Mouse (Mus musculus): ENCODE measurements around the gene Ank2. TPM values are rescaled to one million over a fixed set of nuclear protein-coding genes. Genes with fewer than 3 reads are reported as not detected.
"Not testable (repeated sequence)": the region's sequence is repeated elsewhere in the genome, so short reads cannot be mapped to it uniquely, and the experiment has no call there.

Gene Ank2
- polyA plus RNA-seq, 1 experiment: 5.8 TPM

DNA sequence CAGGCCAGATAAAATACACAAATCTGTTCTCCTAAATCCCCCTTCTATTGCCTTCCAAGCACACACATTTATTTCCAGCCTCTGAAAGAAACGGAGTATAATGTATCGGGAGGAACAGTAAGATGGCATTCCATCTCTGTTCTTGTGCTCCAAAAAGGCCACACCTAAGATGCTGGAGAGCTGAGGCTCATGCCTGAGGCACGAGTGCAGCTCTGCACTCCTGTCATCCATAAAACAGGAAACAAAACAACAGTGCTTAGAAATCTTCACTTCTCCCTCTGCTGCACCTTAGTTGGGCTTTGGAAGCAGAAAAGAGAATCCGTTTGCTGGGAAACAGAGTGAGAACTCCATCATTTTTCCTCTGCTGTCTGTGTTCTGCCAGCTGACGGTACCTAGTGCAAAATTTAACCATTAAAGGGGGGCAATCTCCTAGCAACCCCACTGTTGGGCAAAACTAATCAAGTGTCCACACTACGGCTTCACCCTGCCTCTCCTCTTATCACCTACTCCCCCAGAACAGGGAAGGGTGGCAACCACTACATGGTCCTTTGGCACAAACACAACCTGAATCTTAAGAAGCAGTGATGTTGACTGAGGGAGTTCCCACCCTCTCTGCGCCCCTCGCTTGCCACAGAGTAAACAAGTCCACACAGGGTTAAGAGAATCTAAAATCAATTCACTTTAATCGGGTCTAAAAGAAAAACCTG, 91.1 kb downstream of the Ank2 start:
- no peak for TF ChIP-seq CTCF (IDR thresholded peaks at IDR 0.05; ENCODE audit: insufficient read depth, low read length)
- no peak for TF ChIP-seq POLR2A (IDR thresholded peaks at IDR 0.05; ENCODE audit: borderline replicate concordance, extremely low read depth, low read depth, low read length)

DNA sequence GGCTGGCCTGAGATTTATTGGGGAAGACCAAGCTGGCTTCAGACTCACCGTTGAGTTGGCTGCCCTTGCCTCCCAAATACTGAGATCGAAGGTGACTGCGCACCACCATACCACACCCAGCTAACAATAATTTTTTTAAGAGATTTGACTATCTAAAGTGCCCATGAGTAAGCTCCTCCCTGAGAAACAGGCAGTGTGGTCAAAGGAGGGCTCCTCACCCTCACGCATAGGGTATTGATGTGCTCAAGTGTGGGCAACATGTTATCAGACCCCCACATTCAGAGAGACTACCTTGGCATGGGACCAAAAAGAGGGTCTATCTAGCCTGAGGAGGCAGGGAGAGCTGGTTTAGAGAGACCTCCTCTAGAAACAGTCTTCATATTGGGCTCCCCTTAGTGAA, 92.3 kb downstream of the Ank2 start:
- no peak for DNase-seq
- Histone ChIP-seq H3K4me1 (ENCODE audit: control insufficient read depth, insufficient read depth, low read length) (no peaks in the 10 kb centered on the region), H3K4me3 (replicated peaks; ENCODE audit: extremely low read depth, low read depth, low read length) (no peak overlapping the region)
- TF ChIP-seq POLR2A (IDR thresholded peaks at IDR 0.05; ENCODE audit: borderline replicate concordance, extremely low read depth, low read depth, low read length) (no peak), CTCF (IDR thresholded peaks at IDR 0.05; ENCODE audit: insufficient read depth, low read length) (no peak)
- WGBS: 97% methylated on average over 4 of the region's 4 CpGs

More for the DNA sequence above, 91.1 kb downstream of the Ank2 start:
- H3K4me3 ChIP-seq (replicated peaks; ENCODE audit: extremely low read depth, low read depth, low read length): no peak overlapping the region
- 14% methylated on average over 9 of the region's 9 CpGs for WGBS
- no peaks in the 10 kb centered on the region for H3K4me1 ChIP-seq (ENCODE audit: control insufficient read depth, insufficient read depth, low read length)
- DNase-seq: no peak

DNA sequence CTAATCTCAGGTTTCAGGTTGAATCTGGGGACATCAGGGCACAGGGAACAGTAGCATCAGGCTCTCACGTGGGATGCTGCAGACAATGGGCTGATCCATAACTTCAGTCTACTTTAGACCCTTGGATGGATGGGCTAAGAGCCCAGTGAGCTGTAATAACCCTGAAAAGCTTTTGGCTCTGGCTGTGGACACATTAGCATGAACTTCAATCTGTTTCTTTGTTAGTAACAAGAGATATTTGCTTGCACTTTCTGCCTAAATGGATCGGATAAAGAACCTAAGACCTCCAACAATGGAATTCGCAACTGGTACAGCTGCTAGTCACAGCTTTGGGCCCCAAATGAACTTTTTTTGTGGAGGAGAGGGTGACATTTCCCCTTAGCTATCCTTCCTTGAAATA, 94.8 kb downstream of the Ank2 start:
- no peak for DNase-seq
- TF ChIP-seq POLR2A (IDR thresholded peaks at IDR 0.05; ENCODE audit: borderline replicate concordance, extremely low read depth, low read depth, low read length) (no peak), CTCF (IDR thresholded peaks at IDR 0.05; ENCODE audit: insufficient read depth, low read length) (no peak)
- WGBS: 66% methylated on average over 3 of the region's 3 CpGs
- Histone ChIP-seq H3K4me1 (ENCODE audit: control insufficient read depth, insufficient read depth, low read length) (no peaks in the 10 kb centered on the region), H3K4me3 (replicated peaks; ENCODE audit: extremely low read depth, low read depth, low read length) (no peak overlapping the region)

DNA sequence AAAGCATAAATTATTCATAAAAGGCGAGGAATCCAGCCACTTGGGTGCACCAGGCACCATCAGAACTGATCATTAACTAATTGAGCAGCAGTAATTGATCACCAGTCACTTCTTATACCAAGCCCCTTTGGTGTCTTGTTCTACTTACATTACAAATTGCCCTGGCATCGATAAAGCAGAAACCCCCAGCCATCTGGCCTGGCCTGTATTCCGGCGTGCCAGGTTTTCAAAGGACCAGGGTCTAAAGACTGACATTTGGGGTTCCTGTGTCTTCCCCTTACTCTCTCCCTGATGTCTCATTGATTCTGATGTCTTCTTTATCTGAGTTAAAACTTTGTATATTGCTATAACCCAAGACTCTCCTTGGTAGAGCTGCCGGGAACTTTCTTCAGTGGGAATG, 98.2 kb downstream of the Ank2 start:
- no peak for DNase-seq
- TF ChIP-seq POLR2A (IDR thresholded peaks at IDR 0.05; ENCODE audit: borderline replicate concordance, extremely low read depth, low read depth, low read length) (no peak), CTCF (IDR thresholded peaks at IDR 0.05; ENCODE audit: insufficient read depth, low read length) (no peak)
- Histone ChIP-seq H3K4me3 (replicated peaks; ENCODE audit: extremely low read depth, low read depth, low read length) (no peak overlapping the region), H3K4me1 (ENCODE audit: control insufficient read depth, insufficient read depth, low read length) (no peaks in the 10 kb centered on the region)
- WGBS: 93% methylated on average over 5 of the region's 5 CpGs

DNA sequence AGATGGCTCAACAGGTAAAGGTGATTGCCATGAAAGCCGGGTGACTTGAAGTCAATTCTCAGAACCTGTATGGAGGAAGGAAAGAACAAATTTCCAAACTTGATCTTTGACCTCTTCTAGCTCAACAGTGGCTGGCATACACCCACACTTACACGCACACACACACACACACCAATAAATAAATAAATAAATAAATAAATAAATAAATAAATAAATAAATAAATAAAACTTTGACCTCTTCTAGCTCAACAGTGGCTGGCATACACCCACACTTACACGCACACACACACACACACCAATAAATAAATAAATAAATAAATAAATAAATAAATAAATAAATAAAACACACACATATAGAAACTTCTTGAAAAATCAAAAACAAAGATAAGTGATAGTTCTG, 98.7 kb downstream of the Ank2 start:
- not testable (repeated sequence) for H3K4me3 ChIP-seq (replicated peaks; ENCODE audit: extremely low read depth, low read depth, low read length); DNase-seq; H3K4me1 ChIP-seq (ENCODE audit: control insufficient read depth, insufficient read depth, low read length)
- WGBS: 97% methylated on average over 3 of the region's 3 CpGs

DNA sequence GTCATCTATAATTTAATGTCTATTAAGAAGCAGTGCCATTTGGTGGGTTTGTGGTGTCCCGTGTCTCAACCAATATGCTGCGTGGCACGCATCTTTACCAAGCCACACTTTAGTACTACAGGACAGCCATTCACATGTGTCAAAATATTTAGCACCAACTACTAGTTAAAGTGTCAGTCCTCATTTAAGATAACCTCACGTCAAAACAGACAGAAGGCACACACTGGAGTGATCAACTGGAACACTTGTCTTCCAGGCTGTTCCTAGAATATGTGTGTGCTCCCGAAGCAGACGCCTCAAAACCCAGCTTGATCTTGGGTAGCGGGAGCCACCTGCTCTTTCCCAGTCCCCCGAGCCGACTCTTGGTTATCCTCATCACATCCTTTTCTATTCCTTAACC, 101.4 kb downstream of the Ank2 start:
- DNase-seq: no peak
- Histone ChIP-seq H3K4me3 (replicated peaks; ENCODE audit: extremely low read depth, low read depth, low read length) (no peak overlapping the region), H3K4me1 (ENCODE audit: control insufficient read depth, insufficient read depth, low read length) (no peaks in the 10 kb centered on the region)
- WGBS: 93% methylated on average over 9 of the region's 9 CpGs
- TF ChIP-seq POLR2A (IDR thresholded peaks at IDR 0.05; ENCODE audit: borderline replicate concordance, extremely low read depth, low read depth, low read length) (no peak), CTCF (IDR thresholded peaks at IDR 0.05; ENCODE audit: insufficient read depth, low read length) (no peak)

DNA sequence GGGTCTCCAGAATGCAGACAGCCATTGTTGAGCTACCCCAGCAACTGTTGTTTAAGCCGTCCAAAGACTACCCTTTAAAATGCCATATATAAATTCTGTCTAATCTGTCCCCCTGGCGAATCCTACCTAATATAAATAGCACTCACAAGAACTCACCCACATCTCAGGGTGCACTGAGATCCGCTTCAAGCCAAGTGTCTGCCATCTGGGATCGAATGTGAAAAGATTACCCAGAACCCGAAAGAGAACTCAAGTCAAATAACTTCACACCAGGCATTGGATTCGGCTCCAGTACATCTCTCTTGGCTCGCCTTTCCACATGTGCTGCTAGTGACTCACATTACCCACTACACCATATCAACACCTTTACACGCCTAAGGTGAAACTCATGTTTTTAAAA, 103.9 kb downstream of the Ank2 start:
- WGBS: 86% methylated on average over 8 of the region's 8 CpGs
- DNase-seq: no peak
- TF ChIP-seq POLR2A (IDR thresholded peaks at IDR 0.05; ENCODE audit: borderline replicate concordance, extremely low read depth, low read depth, low read length) (no peak), CTCF (IDR thresholded peaks at IDR 0.05; ENCODE audit: insufficient read depth, low read length) (no peak)
- H3K4me1 ChIP-seq (ENCODE audit: control insufficient read depth, insufficient read depth, low read length): no peaks in the 10 kb centered on the region
- no peak overlapping the region for H3K4me3 ChIP-seq (replicated peaks; ENCODE audit: extremely low read depth, low read depth, low read length)

DNA sequence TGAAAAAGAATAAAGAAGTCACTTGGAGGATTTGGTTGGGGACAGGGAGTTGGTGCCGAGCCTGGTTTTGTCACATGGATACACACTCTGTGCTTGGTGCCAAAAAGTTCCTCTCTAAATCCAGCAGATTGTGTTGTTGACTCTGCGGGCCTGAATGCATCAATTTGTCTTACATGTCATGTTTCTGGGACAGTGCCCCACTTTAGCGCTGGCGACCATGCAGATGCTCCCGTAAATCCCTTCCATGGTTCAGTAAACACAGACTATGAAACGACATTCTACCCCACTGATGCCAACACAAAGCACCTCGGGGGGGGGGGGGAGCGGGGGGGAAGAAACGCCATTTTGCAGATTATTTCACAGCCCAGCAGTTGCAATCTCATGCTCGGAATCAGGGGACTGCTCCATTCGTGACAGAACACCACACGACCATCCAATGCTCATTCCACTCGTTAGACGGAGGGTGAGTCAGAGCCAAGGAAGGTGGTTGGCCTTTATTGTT, 112.1 kb downstream of the Ank2 start:
- 78% methylated on average over 14 of the region's 14 CpGs for WGBS
- TF ChIP-seq POLR2A (IDR thresholded peaks at IDR 0.05; ENCODE audit: borderline replicate concordance, extremely low read depth, low read depth, low read length): no peak
- no peak for TF ChIP-seq CTCF (IDR thresholded peaks at IDR 0.05; ENCODE audit: insufficient read depth, low read length)
- DNase-seq: no peak

DNA sequence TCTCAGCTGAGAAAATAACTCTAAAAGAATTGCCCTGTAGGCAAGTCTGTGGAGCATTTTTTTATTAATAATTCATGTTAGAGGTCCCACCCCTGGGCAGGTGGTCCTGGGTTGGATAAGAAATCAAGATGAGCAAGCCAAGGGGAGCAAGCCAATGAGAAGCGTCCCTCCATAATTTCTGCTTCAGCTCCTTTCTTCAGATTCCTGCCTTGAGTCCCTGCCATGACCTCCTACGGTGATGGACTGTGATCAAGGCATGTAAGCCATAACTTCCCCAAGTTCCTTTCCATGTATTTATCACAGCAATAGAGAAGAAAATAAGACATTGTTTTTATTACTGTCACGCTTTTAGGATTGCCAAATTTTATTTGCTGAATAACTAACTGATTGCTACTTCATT, 115.9 kb downstream of the Ank2 start:
- no peaks in the 10 kb centered on the region for H3K4me1 ChIP-seq (ENCODE audit: control insufficient read depth, insufficient read depth, low read length)
- TF ChIP-seq POLR2A (IDR thresholded peaks at IDR 0.05; ENCODE audit: borderline replicate concordance, extremely low read depth, low read depth, low read length): no peak
- no peak for TF ChIP-seq CTCF (IDR thresholded peaks at IDR 0.05; ENCODE audit: insufficient read depth, low read length)
- H3K4me3 ChIP-seq (replicated peaks; ENCODE audit: extremely low read depth, low read depth, low read length): no peak overlapping the region
- WGBS: 86% methylated on average over 3 of the region's 3 CpGs
- no peak for DNase-seq

More for the DNA sequence above, 112.1 kb downstream of the Ank2 start:
- Histone ChIP-seq H3K4me3 (replicated peaks; ENCODE audit: extremely low read depth, low read depth, low read length) (no peak overlapping the region), H3K4me1 (ENCODE audit: control insufficient read depth, insufficient read depth, low read length) (no peaks in the 10 kb centered on the region)

DNA sequence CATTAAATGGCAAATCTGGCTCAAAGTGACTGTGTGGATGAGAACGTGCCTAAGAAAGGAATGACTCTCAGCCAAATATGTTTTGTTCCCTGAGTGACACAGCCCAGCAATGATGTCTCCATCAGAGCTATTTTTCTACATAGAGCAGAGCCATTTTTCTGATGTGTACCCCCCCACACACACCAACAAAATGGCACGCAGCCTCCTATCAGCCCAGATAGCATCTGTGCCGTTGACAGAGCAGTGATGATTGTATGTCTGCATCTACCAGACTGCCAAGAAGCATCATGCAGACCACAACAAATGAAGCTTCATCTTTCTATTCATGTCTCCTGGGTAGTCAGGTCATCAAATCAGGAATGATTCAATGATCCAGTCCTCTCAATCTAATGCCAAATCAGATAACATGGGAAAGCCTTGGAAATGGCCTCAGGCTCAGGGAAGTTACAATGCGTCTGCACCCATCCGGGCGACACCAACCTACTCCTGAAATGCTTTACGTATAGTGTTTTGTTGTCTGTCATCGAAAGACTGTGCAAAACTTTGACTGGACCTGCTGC, 122.2 kb downstream of the Ank2 start:
- DNase-seq: no peak
- TF ChIP-seq CTCF (IDR thresholded peaks at IDR 0.05; ENCODE audit: insufficient read depth, low read length): no peak
- no peak for TF ChIP-seq POLR2A (IDR thresholded peaks at IDR 0.05; ENCODE audit: borderline replicate concordance, extremely low read depth, low read depth, low read length)
- 85% methylated on average over 8 of the region's 8 CpGs for WGBS

More for the DNA sequence above, 122.2 kb downstream of the Ank2 start:
- H3K4me1 ChIP-seq (ENCODE audit: control insufficient read depth, insufficient read depth, low read length): no peaks in the 10 kb centered on the region
- H3K4me3 ChIP-seq (replicated peaks; ENCODE audit: extremely low read depth, low read depth, low read length): no peak overlapping the region
